Mouse (Mus musculus) megakaryocyte, embryonic 14.5 days (primary cell): ENCODE data around the gene Nt5c1a.

Experiments used
- FLI1 ChIP-seq: IDR thresholded peaks from 2 replicates; pipeline ENCODE4 v1.6.1; 2012; ENCODE audit warnings: low read length, inconsistent platforms, mixed read lengths
- GATA1 ChIP-seq: IDR thresholded peaks from 3 replicates; pipeline ENCODE4 v1.6.1; 2012; ENCODE audit warnings: mixed read lengths, low read length, inconsistent platforms, borderline replicate concordance

DNA sequence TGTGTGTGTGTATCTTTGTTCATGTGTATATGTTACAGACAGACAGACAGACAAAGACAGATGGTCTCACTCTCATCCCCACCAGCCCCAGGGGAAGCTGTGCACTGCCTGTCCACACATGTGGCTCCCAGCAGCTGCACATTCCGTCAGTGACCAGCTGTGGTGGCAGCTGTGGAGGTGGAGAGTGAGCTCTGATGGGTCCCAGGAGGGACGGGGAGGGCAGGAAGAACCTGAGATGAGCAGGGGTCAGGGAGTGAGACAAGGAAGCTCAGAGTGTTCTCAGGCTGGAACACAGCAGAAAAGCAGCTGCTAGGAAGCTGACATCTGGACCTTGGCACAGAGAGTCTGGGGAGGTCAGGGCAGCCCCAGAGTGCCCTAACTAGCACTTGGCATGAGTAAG lies 27.0 kb downstream of the Nt5c1a start:
- TF ChIP-seq GATA1 (no peak), FLI1 (no peak)
